23 mouse cellular contexts compared by ENCODE assay signal in genomic region chrX:7963829-7964626, GRCm38 (mm10). TPM values are rescaled to one million over a fixed set of nuclear protein-coding genes. Genes with fewer than 3 reads are reported as not detected.
DNase-seq lines count a peak whose midpoint lies in the region; ATAC-seq lines count a peak whose summit lies in the region.
"Had no signal": no experiment of that assay in that cellular context is flagged by ENCODE, and none has a peak within 500 bp of the region (broad histone marks: within the 10 kb centered on the region; RNA-seq: fewer than 3 reads in every experiment).

No protein-coding gene starts in this region.

- peaks cover 61% of the 10 kb centered on the region for H3K4me1 ChIP-seq in erythroblast, embryonic 14.5 days (ENCODE audit: control insufficient read depth)
- H3K4me1 ChIP-seq in megakaryocyte, embryonic 14.5 days, result peaks cover 45% of the 10 kb centered on the region
- H3K4me1 ChIP-seq: embryonic facial prominence, embryonic 15.5 days; forebrain, embryonic 13.5 days; intestine, embryonic 15.5 days; limb, embryonic 15.5 days; midbrain, embryonic 15.5 days had no signal

- peaks cover 79% of the 10 kb centered on the region for H3K36me3 ChIP-seq in erythroblast, embryonic 14.5 days (ENCODE audit: control insufficient read depth)
- peaks cover 63% of the 10 kb centered on the region for H3K36me3 ChIP-seq in megakaryocyte, embryonic 14.5 days (replicated peaks; ENCODE audit: low read length)
- H3K36me3 ChIP-seq: embryonic facial prominence, embryonic 15.5 days; intestine, embryonic 15.5 days; limb, embryonic 15.5 days; midbrain, embryonic 15.5 days had no signal

- peak; percentile 57 for DNase-seq in liver
- peak; percentile 19 to 42 for DNase-seq in thymus, postnatal 36 days
- DNase-seq in embryo, embryonic 11 days, result no peak
- no peak for DNase-seq in layer of hippocampus, postnatal 14 days (ENCODE audit: low spot score in 2 of 2)
- no peak for DNase-seq in lung, postnatal 14 days
- DNase-seq: adrenal gland, postnatal 14 days; cerebellum, adult 2 months; heart, postnatal 4 days; right cerebral cortex, postnatal 4 days had no signal

- no peak for ATAC-seq in erythroblast, adult 5-6 weeks (replicated peaks; ENCODE audit: low FRiP score, poor library complexity, severe bottlenecking)
- ATAC-seq: forebrain, embryonic 13.5 days; intestine, embryonic 15.5 days; midbrain, embryonic 15.5 days had no signal

- no peaks in the 10 kb centered on the region; the same call in 1 of the 2 replicates for H3K9me3 ChIP-seq in erythroblast, embryonic 14.5 days (ENCODE audit: control insufficient read depth, low read length)
- no peaks in the 10 kb centered on the region for H3K9me3 ChIP-seq in megakaryocyte, embryonic 14.5 days
- H3K9me3 ChIP-seq: embryonic facial prominence, embryonic 15.5 days; forebrain, embryonic 13.5 days; intestine, embryonic 15.5 days; limb, embryonic 15.5 days; midbrain, embryonic 15.5 days had no signal

- peak overlapping the region; percentile 91 for H3K4me3 ChIP-seq in erythroblast, embryonic 14.5 days (replicated peaks)
- peak overlapping the region; percentile 91 for H3K4me3 ChIP-seq in megakaryocyte, embryonic 14.5 days (replicated peaks)
- H3K4me3 ChIP-seq: embryonic facial prominence, embryonic 15.5 days; forebrain, embryonic 13.5 days; intestine, embryonic 15.5 days; limb, embryonic 15.5 days; midbrain, embryonic 15.5 days had no signal

- H3K27me3 ChIP-seq in erythroblast, embryonic 14.5 days (ENCODE audit: control insufficient read depth), result no peaks in the 10 kb centered on the region; the same call in 1 of the 2 replicates
- no peaks in the 10 kb centered on the region for H3K27me3 ChIP-seq in megakaryocyte, embryonic 14.5 days (replicated peaks)
- H3K27me3 ChIP-seq: embryonic facial prominence, embryonic 15.5 days; forebrain, embryonic 13.5 days; intestine, embryonic 15.5 days; limb, embryonic 15.5 days; midbrain, embryonic 15.5 days had no signal

RNA-seq across cellular contexts. Expression of gene Gata1, which starts 13.8 kb away (rescaled TPM):
- polyA plus RNA-seq in erythroblast, embryonic 14.5 days (2012), result 36.7 and 43.1 TPM in 2 replicates
- 45.1 and 78.6 TPM in 2 replicates for total RNA-seq in erythroblast, adult 5-6 weeks (2015; ENCODE audit: low replicate concordance)
- total RNA-seq in erythroblast, adult 5-6 weeks (2017; ENCODE audit: low replicate concordance), result 29.3 and 49.9 TPM in 2 replicates
- polyA plus RNA-seq in megakaryocyte, embryonic 14.5 days (2012; ENCODE audit: insufficient read depth, low replicate concordance), result 227 and 1,046 TPM in 2 replicates
- not detected for total RNA-seq in layer of hippocampus, postnatal 14 days (2021)
- total RNA-seq: layer of hippocampus, adult 8-10 months; left cerebral cortex, postnatal 10 days had no signal
- polyA plus RNA-seq: cerebellum, adult 2 months had no signal

RNA-seq across cellular contexts. Expression of gene Hdac6, which starts 16.3 kb away (rescaled TPM):
- 0.57 and 0.97 TPM in 2 replicates for polyA plus RNA-seq in erythroblast, embryonic 14.5 days (2012)
- 5.0 and 9.0 TPM in 2 replicates for total RNA-seq in erythroblast, adult 5-6 weeks (2015; ENCODE audit: low replicate concordance)
- 2.4 and 6.8 TPM in 2 replicates for total RNA-seq in erythroblast, adult 5-6 weeks (2017; ENCODE audit: low replicate concordance)
- polyA plus RNA-seq in megakaryocyte, embryonic 14.5 days (2012; ENCODE audit: insufficient read depth, low replicate concordance), result 0.96 and 16.9 TPM in 2 replicates
- 10 to 100 TPM; 46.0 to 54.4 TPM for total RNA-seq in layer of hippocampus, postnatal 14 days (2021)

RNA-seq across cellular contexts. Expression of gene Eras, which starts 35.6 kb away (rescaled TPM):
- 0.06 TPM in 1 of 2 replicates, not detected in the other for polyA plus RNA-seq in erythroblast, embryonic 14.5 days (2012)
- not detected in 2 replicates for total RNA-seq in erythroblast, adult 5-6 weeks (2015; ENCODE audit: low replicate concordance)
- total RNA-seq in erythroblast, adult 5-6 weeks (2017; ENCODE audit: low replicate concordance), result not detected in 2 replicates
- polyA plus RNA-seq in megakaryocyte, embryonic 14.5 days (2012; ENCODE audit: insufficient read depth, low replicate concordance), result not detected in 2 replicates
- total RNA-seq in layer of hippocampus, postnatal 14 days (2021), result not detected
- total RNA-seq: adrenal gland, postnatal 14 days; gastrocnemius, adult 8-10 months; heart, adult 8-10 months; heart, postnatal 4 days; layer of hippocampus, adult 8-10 months; left cerebral cortex, postnatal 10 days had no signal
- polyA plus RNA-seq: cerebellum, adult 2 months; embryonic facial prominence, embryonic 15.5 days; forebrain, embryonic 13.5 days; intestine, embryonic 15.5 days; kidney, embryonic 16.5 days; limb, embryonic 15.5 days; macrophage; midbrain, embryonic 15.5 days had no signal

RNA-seq across cellular contexts. Expression of gene Pcsk1n, which starts 44.4 kb away (rescaled TPM):
- 0.02 TPM in 1 of 2 replicates, not detected in the other for polyA plus RNA-seq in erythroblast, embryonic 14.5 days (2012)
- not detected in 2 replicates for total RNA-seq in erythroblast, adult 5-6 weeks (2015; ENCODE audit: low replicate concordance)
- not detected in 2 replicates for total RNA-seq in erythroblast, adult 5-6 weeks (2017; ENCODE audit: low replicate concordance)
- 1.4 and 3.8 TPM in 2 replicates for polyA plus RNA-seq in megakaryocyte, embryonic 14.5 days (2012; ENCODE audit: insufficient read depth, low replicate concordance)
- 100 to 1,000 TPM; 340 to 344 TPM for total RNA-seq in layer of hippocampus, postnatal 14 days (2021)
- total RNA-seq: gastrocnemius, adult 8-10 months; heart, postnatal 4 days had no signal
- polyA plus RNA-seq: macrophage had no signal

RNA-seq across cellular contexts. Expression of gene Glod5, which starts 54.3 kb away (rescaled TPM):
- polyA plus RNA-seq in erythroblast, embryonic 14.5 days (2012), result not detected in 2 replicates
- not detected in 2 replicates for total RNA-seq in erythroblast, adult 5-6 weeks (2015; ENCODE audit: low replicate concordance)
- total RNA-seq in erythroblast, adult 5-6 weeks (2017; ENCODE audit: low replicate concordance), result not detected in 2 replicates
- polyA plus RNA-seq in megakaryocyte, embryonic 14.5 days (2012; ENCODE audit: insufficient read depth, low replicate concordance), result 0.94 TPM in 1 of 2 replicates, not detected in the other
- not detected for total RNA-seq in layer of hippocampus, postnatal 14 days (2021)
- total RNA-seq: adrenal gland, postnatal 14 days; gastrocnemius, adult 8-10 months; heart, adult 8-10 months; heart, postnatal 4 days; layer of hippocampus, adult 8-10 months had no signal
- polyA plus RNA-seq: embryonic facial prominence, embryonic 15.5 days; forebrain, embryonic 13.5 days; limb, embryonic 15.5 days; macrophage had no signal

Comparison
In these comparisons a context has a peak if more than half of its experiments do, and no peak if none do; other contexts are left out.
1. DNase-seq: peak in liver (single experiment) and thymus, postnatal 36 days (2 of 2); none in embryo, embryonic 11 days (single experiment), layer of hippocampus, postnatal 14 days (0 of 2) and lung, postnatal 14 days (single experiment).
2. RNA of gene Gata1, which starts 13.8 kb away (total RNA-seq): 29.3 to 78.6 TPM in erythroblast, adult 5-6 weeks; not detected in layer of hippocampus, postnatal 14 days; every median in the first group is over 10 times any median in the second.
3. RNA of gene Hdac6, which starts 16.3 kb away (total RNA-seq): 46.0 to 54.4 TPM in layer of hippocampus, postnatal 14 days; 2.4 to 9.0 TPM in erythroblast, adult 5-6 weeks; every median in the first group is over 4 times any median in the second.